Mouse (Mus musculus) lung, postnatal 0 days (tissue): ENCODE measurements around the gene Hoga1. TPM values are rescaled to one million over a fixed set of nuclear protein-coding genes. Genes with fewer than 3 reads are reported as not detected.

Experiments used
- ATAC-seq: fragments of 200-750 bp; cut with Nextera tagmentation; 2 replicates; pipeline ENCODE4 v1.8.0; 2017; ENCODE audit warnings: moderate library complexity
- DNase-seq: peaks from one replicate; pipeline ENCODE4 v3.0.0-alpha.2; 2016; ENCODE audit warnings: low spot score
- H3K27ac ChIP-seq: fragments of 300-500 bp; sonication (generic); 2 replicates; pipeline ENCODE4 v1.5.1; 2014; ENCODE audit warnings: antibody characterized with exemption, mild to moderate bottlenecking, low read length, mixed read lengths
- H3K27me3 ChIP-seq: fragments of 300-500 bp; sonication (generic); replicated peaks from 2 replicates; pipeline ENCODE4 v1.6.1; 2014; ENCODE audit warnings: low read length, mixed read lengths; ENCODE audit not compliant: insufficient read depth
- H3K36me3 ChIP-seq: fragments of 300-500 bp; sonication (generic); 2 replicates; pipeline ENCODE4 v1.6.1; 2014; ENCODE audit warnings: low read length, mixed read lengths; ENCODE audit not compliant: insufficient read depth
- H3K4me1 ChIP-seq: fragments of 300-500 bp; sonication (generic); 2 replicates; pipeline ENCODE4 v1.6.1; 2014; ENCODE audit warnings: antibody characterized with exemption, low read depth, low read length, mixed read lengths; ENCODE audit not compliant: insufficient read depth
- H3K4me2 ChIP-seq: fragments of 300-500 bp; sonication (generic); replicated peaks from 2 replicates; pipeline ENCODE4 v1.6.1; 2014; ENCODE audit warnings: low read depth, mild to moderate bottlenecking, low read length, moderate library complexity, mixed read lengths
- H3K4me3 ChIP-seq: fragments of 300-500 bp; sonication (generic); 2 replicates; pipeline ENCODE4 v1.5.1; 2014; ENCODE audit warnings: low read depth, low read length
- H3K9ac ChIP-seq: fragments of 300-500 bp; sonication (generic); replicated peaks from 2 replicates; pipeline ENCODE4 v1.6.1; 2014; ENCODE audit warnings: low read depth, mild to moderate bottlenecking
- H3K9me3 ChIP-seq: fragments of 300-500 bp; sonication (generic); 2 replicates; pipeline ENCODE4 v1.6.1; 2016; ENCODE audit warnings: low read length, mixed read lengths
- CTCF ChIP-seq: IDR thresholded peaks from 2 replicates; pipeline ENCODE4 v1.5.1; 2016; ENCODE audit warnings: antibody characterized with exemption, mild to moderate bottlenecking
- EP300 ChIP-seq: IDR thresholded peaks from 2 replicates; pipeline ENCODE4 v1.6.1; 2016; ENCODE audit warnings: antibody characterized with exemption, mild to moderate bottlenecking, control low read depth
- WGBS: fragments of 180-500 bp; shearing (Covaris S2); extraction: QIAGEN DNeasy Blood & Tissue Kit; methylation state at CpG from one replicate; pipeline ENCODE4 v1.1.7; 2014; 5-methylcytosine and 5-hydroxymethylcytosine counted together
- polyA plus RNA-seq: library from polyadenylated mRNA; unstranded; fragments of >200 nt; fragmentation: Nextera tagmentation; extraction: Ambion mirVana; gene quantifications from 2 replicates; pipeline ENCODE4 v1.2.1, GENCODE M21; 2015

Gene Hoga1
- polyA plus RNA-seq, 1 experiment from 2014 or later, result 6.4 TPM

DNA sequence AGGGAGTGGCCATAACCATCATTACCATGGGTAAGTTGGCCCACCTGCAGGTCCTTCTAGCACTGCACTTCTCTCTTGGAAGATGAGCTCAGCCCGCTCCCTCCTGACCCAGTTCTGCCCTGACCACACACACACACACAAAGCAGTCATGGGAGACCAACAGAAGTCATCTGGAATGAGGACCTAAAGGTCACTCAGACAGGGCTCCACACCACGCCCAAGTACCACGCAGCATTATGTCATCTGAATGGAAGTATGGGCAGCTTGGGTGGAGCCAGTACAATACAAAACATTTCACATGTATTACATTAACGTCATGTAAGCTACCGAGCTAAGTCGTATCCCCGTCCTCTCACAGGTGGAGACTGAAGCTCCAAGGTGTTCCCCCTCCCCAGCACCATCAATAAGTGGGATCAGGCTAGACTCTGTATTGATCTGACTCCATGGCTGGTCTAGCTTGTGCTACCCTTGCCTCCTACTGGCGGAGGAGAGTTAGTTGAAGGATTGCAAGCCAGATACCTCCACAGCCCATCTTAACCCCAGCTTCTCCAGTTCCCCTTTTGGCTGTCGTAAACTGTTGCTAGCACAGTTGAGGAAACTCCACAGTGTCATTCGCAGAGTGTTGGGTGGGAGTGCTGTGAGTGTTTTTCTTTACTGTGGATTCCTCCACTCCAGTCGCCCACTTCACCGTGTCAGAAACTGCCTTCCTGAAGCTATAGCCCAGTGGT lies 44.0 kb upstream of the Hoga1 start:
- WGBS, result 87% methylated on average over 12 of the region's 12 CpGs
- ATAC-seq (peak; percentile 21), DNase-seq (no peak)
- TF ChIP-seq EP300 (no peak), CTCF (peak; percentile 13; the same call in 1 of the 2 replicates)
- Histone ChIP-seq H3K4me1 (peaks cover 9% of the 10 kb centered on the region; the same call in 1 of the 2 replicates), H3K27ac (peak overlapping the region; percentile 80), H3K9ac (no peak overlapping the region), H3K36me3 (no peaks in the 10 kb centered on the region), H3K9me3 (no peaks in the 10 kb centered on the region), H3K27me3 (no peaks in the 10 kb centered on the region), H3K4me3 (no peak overlapping the region), H3K4me2 (no peak overlapping the region)

DNA sequence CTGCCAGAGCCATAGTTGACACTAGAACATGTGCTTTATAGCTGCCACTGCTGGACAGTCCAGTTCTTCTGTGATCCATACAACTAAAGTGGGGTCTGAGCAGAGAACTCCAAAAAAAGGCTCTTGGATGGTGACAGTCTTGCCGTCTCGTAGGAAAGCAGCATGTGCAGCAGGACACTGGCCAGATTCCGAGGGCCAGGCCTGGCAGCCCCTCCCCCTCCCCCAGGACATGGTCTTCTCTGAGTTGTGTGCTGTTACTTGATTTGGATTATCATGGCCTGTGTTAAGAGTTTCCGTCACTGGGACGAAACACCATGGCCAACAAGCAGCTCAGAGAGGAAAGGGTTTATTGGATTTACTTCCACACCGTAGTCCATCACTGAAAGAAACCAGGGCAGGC lies 41.2 kb upstream of the Hoga1 start:
- Histone ChIP-seq H3K27me3 (no peaks in the 10 kb centered on the region), H3K4me3 (no peak overlapping the region), H3K9me3 (no peaks in the 10 kb centered on the region), H3K27ac (no peak overlapping the region), H3K36me3 (no peaks in the 10 kb centered on the region), H3K4me2 (no peak overlapping the region), H3K9ac (no peak overlapping the region), H3K4me1 (peaks cover 9% of the 10 kb centered on the region; the same call in 1 of the 2 replicates)
- no peak for TF ChIP-seq EP300
- TF ChIP-seq CTCF, result no peak
- no peak for DNase-seq
- no peak for ATAC-seq
- 78% methylated on average over 6 of the region's 6 CpGs for WGBS

- ATAC-seq (no peak), DNase-seq (peak; percentile 33)
- WGBS, result 43% methylated on average over 3 of the region's 3 CpGs
Measured at GRCm38 (mm10) chr19:42005616-42006015, 39.8 kb upstream of the Hoga1 start.

GRCm38 (mm10) chr19:42006568-42006967 lies 38.8 kb upstream of the Hoga1 start:
- WGBS, result 59% methylated on average over 8 of the region's 8 CpGs
- Histone ChIP-seq H3K9ac (no peak overlapping the region), H3K4me2 (no peak overlapping the region), H3K9me3 (no peaks in the 10 kb centered on the region), H3K4me1 (peaks cover 2% of the 10 kb centered on the region; the same call in 1 of the 2 replicates), H3K36me3 (no peaks in the 10 kb centered on the region; the same call in 1 of the 2 replicates), H3K4me3 (no peak overlapping the region), H3K27ac (no peak overlapping the region), H3K27me3 (no peaks in the 10 kb centered on the region)
- TF ChIP-seq EP300, result no peak
- no peak for TF ChIP-seq CTCF
- ATAC-seq (no peak), DNase-seq (peak; percentile 28)

More at GRCm38 (mm10) chr19:42005616-42006015, 39.8 kb upstream of the Hoga1 start:
- Histone ChIP-seq H3K27me3 (no peaks in the 10 kb centered on the region), H3K9ac (no peak overlapping the region), H3K4me2 (no peak overlapping the region), H3K4me1 (peaks cover 9% of the 10 kb centered on the region; the same call in 1 of the 2 replicates), H3K4me3 (no peak overlapping the region), H3K9me3 (no peaks in the 10 kb centered on the region), H3K27ac (no peak overlapping the region), H3K36me3 (no peaks in the 10 kb centered on the region)
- TF ChIP-seq CTCF (no peak), EP300 (no peak)

- TF ChIP-seq CTCF, result no peak
- TF ChIP-seq EP300, result no peak
- DNase-seq, result no peak
- no peak overlapping the region for H3K4me2 ChIP-seq
- ATAC-seq, result no peak
- H3K27ac ChIP-seq, result no peak overlapping the region
- H3K9ac ChIP-seq, result no peak overlapping the region
- H3K4me1 ChIP-seq, result no peaks in the 10 kb centered on the region; the same call in 1 of the 2 replicates
- 52% methylated on average over 3 of the region's 3 CpGs for WGBS
- H3K4me3 ChIP-seq, result no peak overlapping the region
- H3K9me3 ChIP-seq, result no peaks in the 10 kb centered on the region
- H3K36me3 ChIP-seq, result no peaks in the 10 kb centered on the region; the same call in 1 of the 2 replicates
- H3K27me3 ChIP-seq, result no peaks in the 10 kb centered on the region
Measured at GRCm38 (mm10) chr19:42008586-42008985, 36.8 kb upstream of the Hoga1 start.

DNA sequence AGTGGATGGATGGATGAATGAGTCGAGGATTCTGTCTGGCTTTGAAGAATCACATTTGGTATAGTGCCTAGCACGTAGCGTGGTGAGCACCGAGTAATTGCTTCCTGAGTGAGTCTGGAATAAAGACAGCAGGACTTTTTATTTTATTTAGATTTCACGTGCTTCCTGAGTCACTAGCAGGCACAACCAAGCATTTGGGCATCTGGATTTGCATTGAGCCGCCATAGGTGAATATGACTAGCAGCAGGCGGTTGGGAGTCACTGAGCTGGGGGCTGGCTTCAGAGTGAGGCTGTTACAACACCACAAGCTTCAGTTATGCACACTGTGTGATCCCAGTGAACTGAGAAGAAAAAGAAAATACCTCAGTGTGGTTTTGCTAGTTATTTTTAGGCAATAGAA lies 36.3 kb upstream of the Hoga1 start:
- no peaks in the 10 kb centered on the region for H3K27me3 ChIP-seq
- H3K36me3 ChIP-seq, result no peaks in the 10 kb centered on the region; the same call in 1 of the 2 replicates
- H3K9ac ChIP-seq, result no peak overlapping the region
- ATAC-seq (no peak), DNase-seq (peak; percentile 18)
- no peaks in the 10 kb centered on the region for H3K9me3 ChIP-seq
- H3K27ac ChIP-seq, result no peak overlapping the region
- no peak overlapping the region for H3K4me2 ChIP-seq
- no peak overlapping the region for H3K4me3 ChIP-seq
- 38% methylated on average over 7 of the region's 7 CpGs for WGBS
- no peaks in the 10 kb centered on the region; the same call in 1 of the 2 replicates for H3K4me1 ChIP-seq
- TF ChIP-seq EP300 (no peak), CTCF (no peak)
